Mouse (Mus musculus): Measurements from ENCODE around the gene Ehd1. TPM values are rescaled to one million over a fixed set of nuclear protein-coding genes. Genes with fewer than 3 reads are reported as not detected.
"Not testable (repeated sequence)": the region's sequence is repeated elsewhere in the genome, so short reads cannot be mapped to it uniquely, and the experiment has no call there.

The Ehd1 gene
- polyA plus RNA-seq, 1 experiment, result 81.0 TPM

DNA sequence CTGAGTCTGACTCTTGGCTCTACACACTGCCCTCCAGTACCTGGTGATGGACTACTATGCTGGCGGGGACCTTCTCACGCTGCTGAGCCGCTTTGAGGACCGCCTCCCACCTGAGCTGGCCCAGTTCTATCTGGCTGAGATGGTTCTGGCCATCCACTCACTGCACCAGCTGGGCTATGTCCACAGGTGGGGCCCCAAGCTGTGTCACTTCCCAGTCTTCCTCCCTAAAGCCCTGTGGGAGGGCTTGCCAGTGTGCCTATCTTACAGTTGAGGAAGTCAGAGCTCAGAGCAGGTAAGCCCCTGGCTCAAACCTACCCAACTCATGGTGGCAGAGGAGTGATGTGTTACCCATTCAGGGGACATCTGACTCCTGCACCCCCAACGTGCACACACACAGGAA lies 33.7 kb downstream of the Ehd1 start:
- no peak overlapping the region for H3K9ac ChIP-seq (ENCODE audit: low read depth, poor library complexity, severe bottlenecking)

DNA sequence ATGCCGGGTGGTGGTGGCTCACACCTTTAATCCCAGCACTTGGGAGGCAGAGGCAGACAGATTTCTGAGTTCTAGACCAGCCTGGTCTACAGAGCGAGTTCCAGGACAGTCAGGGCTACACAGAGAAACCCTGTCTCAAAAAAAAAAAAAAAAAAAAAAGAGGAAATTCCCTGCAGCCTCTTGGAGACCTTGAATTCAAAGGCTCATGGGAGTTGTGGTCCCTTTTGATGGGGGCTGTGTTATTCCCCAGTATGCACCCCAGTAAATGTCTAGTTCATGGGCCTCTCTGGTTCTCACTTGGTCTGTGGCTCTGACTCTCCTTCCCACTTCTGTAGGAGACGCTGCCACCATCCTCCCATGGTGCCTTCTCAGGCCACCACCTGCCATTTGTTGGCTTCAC lies 35.3 kb downstream of the Ehd1 start:
- not testable (repeated sequence) for H3K27ac ChIP-seq (ENCODE audit: insufficient read depth, low read length); H3K4me3 ChIP-seq (ENCODE audit: low read depth, low read length); H3K9me3 ChIP-seq (replicated peaks; ENCODE audit: control insufficient read depth, insufficient read depth, low read length, poor library complexity, severe bottlenecking); H3K27me3 ChIP-seq (ENCODE audit: control insufficient read depth, insufficient read depth, low read length, poor library complexity, severe bottlenecking); H3K9ac ChIP-seq (ENCODE audit: low read depth, poor library complexity, severe bottlenecking); H3K4me1 ChIP-seq (ENCODE audit: control insufficient read depth, insufficient read depth, low read length)
- H3K36me3 ChIP-seq (ENCODE audit: control insufficient read depth, insufficient read depth, low read length, poor library complexity, severe bottlenecking), result peaks cover 71% of the 10 kb centered on the region

More for the DNA sequence above, 33.7 kb downstream of the Ehd1 start:
- no peak overlapping the region for H3K27ac ChIP-seq (ENCODE audit: insufficient read depth, low read length)
- H3K9me3 ChIP-seq (replicated peaks; ENCODE audit: control insufficient read depth, insufficient read depth, low read length, poor library complexity, severe bottlenecking), result no peaks in the 10 kb centered on the region
- no peak for TF ChIP-seq POLR2A (IDR thresholded peaks at IDR 0.05; ENCODE audit: insufficient read depth, low read length)
- no peak for TF ChIP-seq EP300 (IDR thresholded peaks at IDR 0.05; ENCODE audit: insufficient read depth, low read depth, low read length)
- peaks cover 55% of the 10 kb centered on the region for H3K36me3 ChIP-seq (ENCODE audit: control insufficient read depth, insufficient read depth, low read length, poor library complexity, severe bottlenecking)
- H3K4me3 ChIP-seq (ENCODE audit: low read depth, low read length), result no peak overlapping the region
- H3K4me1 ChIP-seq (ENCODE audit: control insufficient read depth, insufficient read depth, low read length), result no peaks in the 10 kb centered on the region
- H3K27me3 ChIP-seq (ENCODE audit: control insufficient read depth, insufficient read depth, low read length, poor library complexity, severe bottlenecking), result no peaks in the 10 kb centered on the region

DNA sequence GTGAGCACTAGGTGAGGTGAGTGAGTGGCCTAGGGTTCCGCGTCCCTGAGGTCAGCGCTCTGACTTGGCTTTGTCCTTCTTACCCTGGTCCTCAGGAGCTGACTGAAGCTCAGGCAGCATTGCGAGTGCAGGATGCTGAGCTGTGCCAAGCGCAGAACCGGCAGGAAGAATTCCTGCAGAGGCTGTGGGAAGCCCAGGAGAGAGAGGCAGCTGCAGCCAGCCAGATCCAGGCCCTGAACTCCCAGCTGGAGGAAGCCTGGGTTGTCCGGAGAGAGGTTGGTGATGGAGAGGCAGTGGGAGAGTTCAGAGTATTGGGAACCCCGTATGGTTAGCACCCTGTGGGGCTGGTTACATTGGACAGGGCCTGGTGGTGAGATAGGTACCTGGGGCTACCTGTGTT lies 37.3 kb downstream of the Ehd1 start:
- H3K27me3 ChIP-seq (ENCODE audit: control insufficient read depth, insufficient read depth, low read length, poor library complexity, severe bottlenecking), result no peaks in the 10 kb centered on the region
- no peak overlapping the region for H3K4me3 ChIP-seq (ENCODE audit: low read depth, low read length)
- no peak overlapping the region for H3K9ac ChIP-seq (ENCODE audit: low read depth, poor library complexity, severe bottlenecking)
- no peaks in the 10 kb centered on the region for H3K4me1 ChIP-seq (ENCODE audit: control insufficient read depth, insufficient read depth, low read length)
- TF ChIP-seq CTCF (IDR thresholded peaks at IDR 0.05; ENCODE audit: low read depth, low read length), result no peak
- no peak for TF ChIP-seq EP300 (IDR thresholded peaks at IDR 0.05; ENCODE audit: insufficient read depth, low read depth, low read length)
- TF ChIP-seq POLR2A (IDR thresholded peaks at IDR 0.05; ENCODE audit: insufficient read depth, low read length), result no peak
- peaks cover 81% of the 10 kb centered on the region for H3K36me3 ChIP-seq (ENCODE audit: control insufficient read depth, insufficient read depth, low read length, poor library complexity, severe bottlenecking)
- H3K9me3 ChIP-seq (replicated peaks; ENCODE audit: control insufficient read depth, insufficient read depth, low read length, poor library complexity, severe bottlenecking), result no peaks in the 10 kb centered on the region
- no peak overlapping the region for H3K27ac ChIP-seq (ENCODE audit: insufficient read depth, low read length)

DNA sequence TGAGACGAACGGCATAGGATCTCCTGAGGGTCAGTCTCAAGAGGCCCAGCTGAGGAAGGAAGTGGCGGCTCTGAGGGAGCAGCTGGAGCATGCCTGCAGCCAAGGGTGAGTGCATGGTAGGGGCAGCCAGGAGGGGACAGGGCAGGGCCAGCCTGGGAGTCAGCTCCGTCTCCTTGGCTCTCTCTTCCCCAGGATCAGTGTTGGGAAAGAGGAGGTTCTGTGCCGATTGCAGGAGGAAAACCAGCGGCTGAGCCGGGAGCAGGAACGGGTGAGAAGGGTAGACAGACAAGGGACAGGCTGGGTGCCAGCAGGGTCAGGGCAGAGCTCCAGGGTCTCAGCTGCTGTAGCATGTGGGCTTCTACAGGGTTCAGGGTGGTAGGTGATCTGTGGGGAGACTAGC lies 38.0 kb downstream of the Ehd1 start:
- H3K27ac ChIP-seq (ENCODE audit: insufficient read depth, low read length), result no peak overlapping the region
- no peak overlapping the region for H3K9ac ChIP-seq (ENCODE audit: low read depth, poor library complexity, severe bottlenecking)
- no peaks in the 10 kb centered on the region for H3K9me3 ChIP-seq (replicated peaks; ENCODE audit: control insufficient read depth, insufficient read depth, low read length, poor library complexity, severe bottlenecking)
- TF ChIP-seq EP300 (IDR thresholded peaks at IDR 0.05; ENCODE audit: insufficient read depth, low read depth, low read length) (no peak), POLR2A (IDR thresholded peaks at IDR 0.05; ENCODE audit: insufficient read depth, low read length) (no peak), CTCF (IDR thresholded peaks at IDR 0.05; ENCODE audit: low read depth, low read length) (no peak)
- no peaks in the 10 kb centered on the region for H3K27me3 ChIP-seq (ENCODE audit: control insufficient read depth, insufficient read depth, low read length, poor library complexity, severe bottlenecking)
- no peak overlapping the region for H3K4me3 ChIP-seq (ENCODE audit: low read depth, low read length)
- no peaks in the 10 kb centered on the region for H3K4me1 ChIP-seq (ENCODE audit: control insufficient read depth, insufficient read depth, low read length)
- H3K36me3 ChIP-seq (ENCODE audit: control insufficient read depth, insufficient read depth, low read length, poor library complexity, severe bottlenecking), result peaks cover 82% of the 10 kb centered on the region

DNA sequence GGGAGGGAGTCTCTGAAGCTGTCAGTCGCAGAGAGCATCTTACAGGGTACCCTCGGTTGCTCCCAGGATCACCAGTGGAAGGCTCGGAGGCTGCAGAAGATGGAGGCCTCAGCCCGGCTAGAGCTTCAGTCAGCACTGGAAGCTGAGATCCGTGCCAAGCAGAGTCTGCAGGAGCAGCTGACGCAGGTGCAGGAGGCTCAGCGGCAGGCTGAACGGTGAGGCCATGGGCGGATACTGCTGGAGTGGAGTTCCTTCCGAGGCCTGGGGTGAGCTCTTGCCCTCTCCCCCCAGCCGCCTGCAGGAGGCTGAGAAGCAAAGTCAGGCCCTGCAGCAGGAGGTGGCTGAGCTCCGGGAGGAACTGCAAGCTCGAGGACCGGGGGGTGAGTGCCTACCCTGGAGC lies 39.0 kb downstream of the Ehd1 start:
- no peak overlapping the region for H3K9ac ChIP-seq (ENCODE audit: low read depth, poor library complexity, severe bottlenecking)
- no peak for TF ChIP-seq POLR2A (IDR thresholded peaks at IDR 0.05; ENCODE audit: insufficient read depth, low read length)
- no peak for TF ChIP-seq CTCF (IDR thresholded peaks at IDR 0.05; ENCODE audit: low read depth, low read length)
- TF ChIP-seq EP300 (IDR thresholded peaks at IDR 0.05; ENCODE audit: insufficient read depth, low read depth, low read length), result no peak
- no peaks in the 10 kb centered on the region for H3K4me1 ChIP-seq (ENCODE audit: control insufficient read depth, insufficient read depth, low read length)
- no peaks in the 10 kb centered on the region for H3K27me3 ChIP-seq (ENCODE audit: control insufficient read depth, insufficient read depth, low read length, poor library complexity, severe bottlenecking)
- H3K4me3 ChIP-seq (ENCODE audit: low read depth, low read length), result no peak overlapping the region
- no peaks in the 10 kb centered on the region for H3K9me3 ChIP-seq (replicated peaks; ENCODE audit: control insufficient read depth, insufficient read depth, low read length, poor library complexity, severe bottlenecking)
- H3K27ac ChIP-seq (ENCODE audit: insufficient read depth, low read length), result no peak overlapping the region
- peaks cover 72% of the 10 kb centered on the region for H3K36me3 ChIP-seq (ENCODE audit: control insufficient read depth, insufficient read depth, low read length, poor library complexity, severe bottlenecking)

DNA sequence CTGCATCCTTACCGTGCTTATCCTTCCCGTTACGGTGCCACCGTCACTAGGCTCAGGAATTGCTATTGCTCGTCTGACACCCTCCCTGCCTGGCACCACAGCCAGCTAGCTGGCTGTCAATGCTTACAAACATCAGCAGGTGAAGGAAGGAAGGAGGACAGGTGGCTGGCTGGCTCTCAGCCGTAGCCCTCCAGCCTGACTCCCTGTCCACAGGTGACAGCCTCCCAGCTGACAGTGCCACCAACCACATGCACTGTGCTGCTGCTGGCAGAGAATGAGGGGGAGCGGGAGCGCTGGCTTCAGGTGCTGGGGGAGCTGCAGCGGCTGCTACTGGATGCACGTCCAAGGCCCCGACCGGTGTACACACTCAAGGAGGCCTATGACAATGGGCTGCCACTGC lies 41.6 kb downstream of the Ehd1 start:
- no peaks in the 10 kb centered on the region for H3K9me3 ChIP-seq (replicated peaks; ENCODE audit: control insufficient read depth, insufficient read depth, low read length, poor library complexity, severe bottlenecking)
- peaks cover 4% of the 10 kb centered on the region for H3K4me1 ChIP-seq (ENCODE audit: control insufficient read depth, insufficient read depth, low read length)
- H3K36me3 ChIP-seq (ENCODE audit: control insufficient read depth, insufficient read depth, low read length, poor library complexity, severe bottlenecking), result peaks cover 50% of the 10 kb centered on the region
- H3K4me3 ChIP-seq (ENCODE audit: low read depth, low read length), result no peak overlapping the region
- TF ChIP-seq EP300 (IDR thresholded peaks at IDR 0.05; ENCODE audit: insufficient read depth, low read depth, low read length) (no peak), POLR2A (IDR thresholded peaks at IDR 0.05; ENCODE audit: insufficient read depth, low read length) (no peak), CTCF (IDR thresholded peaks at IDR 0.05; ENCODE audit: low read depth, low read length) (no peak)
- no peak overlapping the region for H3K9ac ChIP-seq (ENCODE audit: low read depth, poor library complexity, severe bottlenecking)
- H3K27me3 ChIP-seq (ENCODE audit: control insufficient read depth, insufficient read depth, low read length, poor library complexity, severe bottlenecking), result no peaks in the 10 kb centered on the region
- no peak overlapping the region for H3K27ac ChIP-seq (ENCODE audit: insufficient read depth, low read length)
